Mouse (Mus musculus) cortical plate, adult 2 months (tissue): ENCODE results near the gene Lrrc8c.

Source experiments
- CTCF ChIP-seq: fragments of 200-500 bp; IDR thresholded peaks from 2 replicates; pipeline ENCODE4 v1.5.1; 2011; ENCODE audit warnings: mild to moderate bottlenecking, control low read depth, low read length; ENCODE audit not compliant: insufficient read depth; ENCODE audit errors: extremely low read depth
- POLR2A ChIP-seq: fragments of 200-500 bp; IDR thresholded peaks from 2 replicates; pipeline ENCODE4 v1.6.1; 2011; ENCODE audit warnings: mild to moderate bottlenecking, low read length, control low read depth; ENCODE audit not compliant: insufficient read depth; ENCODE audit errors: extremely low read depth

GRCm38 (mm10) chr5:105518626-105519095 is 527 bp upstream of the Lrrc8c start:
- TF ChIP-seq CTCF (no peak), POLR2A (no peak)
